Mouse (Mus musculus): ENCODE data around the gene Rnf168. TPM values are rescaled to one million over a fixed set of nuclear protein-coding genes. Genes with fewer than 3 reads are reported as not detected.

Rnf168 gene
- total RNA-seq, 2 experiments from 2014 or later: 18.9 to 26.9 TPM

DNA sequence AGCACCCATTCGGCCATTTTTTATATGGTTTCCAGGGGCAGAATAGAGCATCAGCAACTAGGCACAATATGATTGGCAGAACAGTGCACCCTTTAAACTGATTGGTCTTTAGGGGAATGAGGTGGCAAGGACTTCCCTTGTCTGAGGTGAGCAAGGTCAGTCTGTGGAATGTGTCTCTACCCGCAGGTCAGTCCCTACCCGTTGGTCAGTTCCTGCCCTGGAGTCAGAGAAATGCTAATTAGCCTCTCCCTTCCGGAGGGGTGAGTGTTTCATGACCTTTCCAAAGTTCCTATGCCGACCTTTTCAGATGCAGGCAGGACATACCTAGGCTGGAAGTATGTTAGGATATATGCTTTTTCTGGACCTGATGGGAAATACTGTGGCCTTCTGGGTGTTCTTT lies 35.1 kb downstream of the Rnf168 start:
- DNase-seq (ENCODE audit: low spot score in 2 of 2): no peak

DNA sequence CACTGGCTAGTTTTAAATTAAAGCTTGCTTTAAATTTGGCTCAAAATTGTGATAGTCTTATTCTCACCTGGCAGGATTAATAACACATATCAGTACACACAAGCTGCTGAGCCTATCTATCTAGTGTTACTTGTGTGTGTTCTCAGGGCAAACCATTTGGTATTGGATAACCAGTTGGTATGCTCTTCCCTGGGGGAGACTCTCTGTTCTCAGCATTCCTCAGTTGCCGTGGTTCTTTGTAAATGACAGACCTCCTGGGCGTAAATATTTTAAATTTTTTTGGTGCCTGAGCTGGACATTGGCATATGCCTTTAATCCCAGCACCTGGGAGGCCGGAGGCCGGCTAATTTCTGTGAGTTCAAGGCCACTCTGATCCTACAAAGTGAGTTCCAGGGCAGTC lies 35.6 kb downstream of the Rnf168 start:
- no peak for DNase-seq (ENCODE audit: low spot score in 2 of 2)

DNA sequence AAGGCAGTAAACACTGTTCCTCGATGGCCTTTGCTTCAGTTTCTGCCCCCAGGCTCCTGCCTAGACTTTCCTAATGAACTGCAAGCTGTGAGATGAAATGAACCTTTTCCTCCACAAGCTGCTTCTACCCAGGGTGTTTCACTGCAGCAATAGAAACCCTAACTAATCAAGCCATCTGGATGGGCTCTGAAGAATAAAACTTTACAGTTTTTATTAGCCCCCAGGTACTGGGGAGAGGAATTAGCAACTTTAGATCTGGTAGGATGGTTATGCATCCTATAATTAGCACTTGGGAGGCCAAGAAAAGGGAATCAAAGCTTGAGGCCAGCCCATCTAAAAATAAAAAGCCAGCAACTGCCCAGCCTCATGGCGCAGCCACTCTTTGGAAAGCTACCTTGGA lies 39.3 kb downstream of the Rnf168 start:
- no peak for DNase-seq (ENCODE audit: low spot score in 2 of 2)

DNA sequence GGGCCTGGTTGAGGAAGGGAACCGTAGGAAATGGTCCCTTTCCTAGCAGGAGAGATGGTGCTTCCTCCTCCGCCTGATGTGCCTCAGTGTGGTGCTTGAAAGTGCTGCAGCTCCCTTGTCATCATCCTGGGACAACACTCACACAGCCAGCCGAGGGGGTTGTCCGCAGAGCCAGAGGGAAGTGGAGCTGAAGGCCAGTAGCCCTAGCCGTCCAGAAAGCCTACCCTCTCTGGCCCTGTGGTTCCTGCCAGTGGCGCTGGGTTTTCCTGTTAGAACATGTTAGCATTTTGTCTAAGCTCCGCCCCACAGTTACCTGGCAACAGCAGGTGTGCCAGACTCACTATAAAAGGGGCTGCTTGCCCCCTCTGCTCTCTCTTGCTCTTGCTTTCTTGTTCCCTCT lies 46.7 kb downstream of the Rnf168 start:
- DNase-seq (ENCODE audit: low spot score in 2 of 2): no peak

DNA sequence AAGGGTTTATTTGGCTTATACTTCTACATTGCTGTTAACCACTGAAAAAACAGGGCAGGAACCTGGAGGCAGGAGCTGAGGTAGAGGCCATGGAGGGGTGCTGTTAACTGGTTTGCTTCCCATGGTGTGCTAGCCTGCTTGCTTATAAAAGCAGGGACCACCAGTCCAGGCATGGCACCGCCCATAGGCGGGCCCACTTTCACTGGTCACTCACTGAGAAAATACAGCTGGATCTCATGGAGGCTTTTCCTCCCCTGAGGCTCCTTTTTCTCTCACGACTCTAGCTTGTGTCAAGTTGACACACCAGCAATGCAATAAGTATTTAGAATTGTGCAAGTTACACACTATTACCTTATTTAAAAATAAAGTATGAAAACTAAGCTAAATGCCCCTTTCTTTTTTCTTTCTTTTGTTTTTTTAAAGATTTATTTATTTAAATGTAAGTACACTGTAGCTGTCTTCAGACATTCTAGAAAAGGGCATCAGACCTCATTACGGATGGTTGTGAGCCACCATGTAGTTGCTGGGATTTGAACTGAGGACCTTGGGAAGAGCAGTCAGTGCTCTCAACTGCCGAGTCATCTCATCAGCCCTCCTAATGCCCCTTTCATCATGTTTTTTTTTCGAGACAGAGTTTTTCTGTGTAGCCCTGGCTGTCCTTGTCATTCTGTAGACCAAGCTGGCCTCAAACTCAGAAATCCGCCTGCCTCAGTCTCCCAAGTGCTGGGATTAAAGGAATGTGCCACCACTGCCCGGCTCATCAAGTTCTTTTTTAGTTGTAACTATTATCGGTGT lies 53.8 kb downstream of the Rnf168 start:
- DNase-seq (ENCODE audit: low spot score in 2 of 2): no peak

DNA sequence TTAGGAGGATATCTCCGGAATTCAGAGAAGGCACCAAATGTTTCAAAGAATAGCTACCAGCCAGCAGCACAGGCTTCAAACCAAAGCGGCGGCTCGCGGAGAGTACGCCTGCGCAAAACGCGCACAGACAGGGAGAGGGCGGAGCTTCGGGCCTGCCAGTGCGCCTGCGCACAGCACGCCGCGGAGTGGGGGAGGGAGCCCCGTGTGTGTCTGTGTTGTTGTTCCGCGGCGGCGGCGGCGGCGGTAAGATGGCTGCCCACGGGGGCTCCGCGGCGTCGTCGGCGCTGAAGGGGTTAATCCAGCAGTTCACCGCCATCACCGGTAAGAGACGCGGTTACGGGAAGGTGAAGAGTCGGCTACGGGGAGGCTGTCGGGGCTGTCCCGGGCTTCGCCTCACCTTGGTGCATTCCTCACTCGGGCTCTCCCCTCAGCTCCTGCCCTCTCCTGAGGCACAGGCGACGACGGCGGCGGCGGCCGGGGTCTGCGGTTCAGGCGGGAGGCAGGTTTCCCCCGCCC lies 54.8 kb downstream of the Rnf168 start, which contains the start of gene Ubxn7:
Gene Ubxn7, plus strand, starts transcription at position 218 of the 516 bp plus-strand sequence.
- DNase-seq (ENCODE audit: low spot score in 2 of 2): peak; percentile 98 to 99

DNA sequence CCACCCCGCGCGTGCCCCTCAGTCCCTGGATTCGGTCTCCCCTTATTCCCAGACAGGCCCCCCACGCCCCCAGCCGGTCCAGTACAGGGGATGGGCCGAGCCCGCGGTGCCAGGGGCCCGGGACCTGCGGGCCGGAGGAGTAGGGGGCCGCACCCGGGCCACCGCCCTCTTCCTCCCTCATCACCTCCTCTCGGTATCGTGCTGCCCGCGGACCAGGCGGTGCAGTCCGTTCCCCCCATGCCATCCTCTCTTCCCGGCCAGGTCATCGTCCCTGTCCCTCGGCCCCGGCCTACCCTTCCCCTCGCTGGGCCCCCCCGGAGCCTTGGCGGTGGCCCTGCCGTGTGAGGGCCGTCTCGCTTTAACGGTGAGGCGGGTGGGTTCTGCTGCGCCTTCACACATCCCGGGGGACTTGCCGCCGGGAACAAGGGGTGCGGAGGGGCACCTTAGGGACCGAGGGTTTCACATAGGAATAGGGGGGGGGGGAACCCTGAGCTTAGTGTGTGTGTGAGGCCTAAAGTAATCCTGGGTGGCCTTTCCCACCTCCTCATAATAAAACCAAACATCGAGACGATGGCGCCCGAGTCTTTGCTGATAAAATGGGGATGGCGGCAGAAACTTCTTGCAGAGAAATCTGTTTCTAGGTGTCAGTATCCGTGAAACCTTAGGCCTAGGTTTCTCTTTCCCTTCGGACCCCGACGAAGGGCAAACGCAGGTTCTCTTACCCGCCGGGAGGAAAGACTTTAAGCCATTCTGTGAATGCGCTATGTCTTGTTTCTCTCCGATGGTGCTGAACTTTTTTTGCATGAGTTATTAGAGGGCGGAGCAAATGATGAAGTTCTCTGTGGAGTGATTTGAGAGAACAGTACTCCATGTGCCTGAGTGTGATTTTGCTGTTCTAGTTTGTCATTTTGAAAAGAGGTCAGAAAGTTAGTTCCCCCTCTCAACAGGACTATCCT lies 55.6 kb downstream of the Rnf168 start:
- DNase-seq (ENCODE audit: low spot score in 2 of 2): peak; percentile 55 to 66

DNA sequence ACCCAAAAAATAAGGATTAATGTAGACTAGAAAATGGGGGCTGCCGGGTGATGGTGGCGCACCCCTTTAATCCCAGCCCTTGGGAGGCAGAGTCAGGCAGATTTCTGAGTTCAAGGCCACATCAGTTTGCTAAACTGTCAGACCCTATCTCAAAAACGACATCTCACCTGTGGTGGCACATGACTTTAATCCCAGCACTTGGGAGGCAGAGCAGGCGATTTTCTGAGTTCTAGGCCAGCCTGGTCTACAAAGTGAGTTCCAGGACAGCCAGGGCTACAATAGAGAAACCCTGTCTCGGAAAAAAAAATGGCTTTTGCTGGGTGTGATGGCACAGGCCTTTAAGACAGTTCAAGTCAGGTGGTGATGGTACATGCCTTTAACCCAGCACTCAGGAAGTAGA lies 57.9 kb downstream of the Rnf168 start:
- no peak for DNase-seq (ENCODE audit: low spot score in 2 of 2)

DNA sequence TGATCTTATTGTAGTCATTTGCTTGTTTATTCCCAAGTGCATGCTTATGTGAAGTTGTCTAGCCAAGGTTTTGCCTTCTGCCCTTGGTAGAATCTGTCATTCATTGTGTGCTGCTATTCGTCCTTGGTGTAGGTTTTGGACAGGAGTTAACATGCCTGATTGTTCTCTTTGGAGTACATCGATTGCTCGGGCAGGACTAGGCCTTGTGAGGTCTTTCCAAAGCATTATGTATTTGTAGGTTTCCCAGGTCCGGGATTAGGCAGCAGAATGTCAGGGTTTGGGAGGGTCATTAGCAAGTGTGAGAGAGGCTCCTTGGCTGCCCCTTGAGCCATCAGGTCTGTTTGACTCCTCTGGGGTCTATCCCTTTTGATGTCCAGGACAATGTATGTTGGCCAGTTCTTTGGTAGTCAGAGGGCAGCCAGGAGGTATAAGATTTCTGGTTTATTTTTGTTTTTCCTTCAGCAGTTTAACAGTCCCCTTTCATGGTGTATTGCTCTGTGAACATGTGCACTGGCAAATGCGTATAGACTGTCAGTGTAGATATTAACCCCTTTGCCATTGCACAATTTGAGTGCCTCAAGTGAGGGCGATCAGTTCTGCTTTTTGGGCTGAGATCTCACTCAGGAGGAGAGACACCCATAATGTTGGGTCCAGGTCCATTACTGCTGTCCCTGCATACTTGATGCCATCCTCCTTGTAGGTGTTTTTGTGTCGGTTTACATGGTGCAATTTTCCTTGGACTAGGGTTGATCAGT lies 58.9 kb downstream of the Rnf168 start:
- no peak for DNase-seq (ENCODE audit: low spot score in 2 of 2)

DNA sequence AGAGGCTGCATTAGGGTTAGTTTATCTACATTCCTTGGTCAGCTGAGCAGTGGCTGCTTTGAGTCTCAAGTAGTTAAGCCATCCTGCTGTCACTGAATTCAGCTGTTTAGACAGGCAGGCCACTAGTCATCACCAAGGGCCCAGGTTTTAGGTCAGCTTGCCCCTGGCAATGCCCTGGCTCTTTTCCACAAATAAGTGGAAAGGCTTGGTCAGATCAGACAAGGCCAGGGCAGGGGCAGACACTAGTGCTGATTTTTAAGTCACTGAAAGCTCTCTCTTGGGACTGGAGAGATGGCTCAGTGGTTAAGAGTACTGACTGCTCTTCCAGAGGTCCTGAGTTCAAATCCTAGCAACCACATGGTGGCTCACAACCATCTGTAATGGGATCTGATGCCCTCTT lies 59.7 kb downstream of the Rnf168 start:
- peak in 1 of 2 experiments; percentile 36 for DNase-seq (ENCODE audit: low spot score in 2 of 2)

DNA sequence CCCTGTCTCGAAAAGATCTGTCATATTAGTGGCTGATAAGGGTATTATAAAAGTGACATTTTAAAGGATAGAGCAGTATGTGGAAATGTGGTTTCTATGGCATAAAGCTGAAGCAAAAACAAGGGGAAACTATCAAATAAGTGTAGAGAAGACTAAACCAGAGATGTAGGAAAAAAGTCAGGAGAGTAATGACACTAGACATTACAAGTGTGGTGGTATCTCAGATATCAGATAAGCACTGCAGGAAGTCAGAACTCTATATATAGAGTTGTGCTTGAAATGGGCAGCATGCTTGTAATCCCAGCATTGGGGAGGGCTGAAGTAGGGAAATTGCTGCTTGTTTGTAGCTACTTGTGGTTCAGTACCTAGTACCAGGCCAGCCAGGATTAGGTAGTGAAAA lies 63.2 kb downstream of the Rnf168 start:
- no peak for DNase-seq (ENCODE audit: low spot score in 2 of 2)

DNA sequence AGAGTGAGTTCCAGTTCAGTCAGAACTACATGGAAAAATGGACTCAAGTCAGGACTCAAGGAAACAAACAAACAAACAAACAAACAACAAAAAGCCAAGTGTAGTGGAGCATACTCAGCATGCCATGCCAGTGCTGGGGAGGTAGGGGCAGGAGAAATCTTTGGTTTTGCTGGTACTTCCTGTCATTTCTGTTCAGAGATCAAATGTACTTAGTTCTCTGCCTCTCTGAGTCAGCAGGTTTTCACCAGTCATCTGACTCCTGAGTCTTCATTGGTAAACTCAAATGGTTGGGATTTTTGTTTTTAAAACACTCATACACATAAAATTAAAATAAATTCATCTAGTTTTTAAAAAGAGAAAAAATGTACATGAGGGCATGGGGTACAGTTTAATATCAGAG lies 68.3 kb downstream of the Rnf168 start:
- DNase-seq (ENCODE audit: low spot score in 2 of 2): no peak

DNA sequence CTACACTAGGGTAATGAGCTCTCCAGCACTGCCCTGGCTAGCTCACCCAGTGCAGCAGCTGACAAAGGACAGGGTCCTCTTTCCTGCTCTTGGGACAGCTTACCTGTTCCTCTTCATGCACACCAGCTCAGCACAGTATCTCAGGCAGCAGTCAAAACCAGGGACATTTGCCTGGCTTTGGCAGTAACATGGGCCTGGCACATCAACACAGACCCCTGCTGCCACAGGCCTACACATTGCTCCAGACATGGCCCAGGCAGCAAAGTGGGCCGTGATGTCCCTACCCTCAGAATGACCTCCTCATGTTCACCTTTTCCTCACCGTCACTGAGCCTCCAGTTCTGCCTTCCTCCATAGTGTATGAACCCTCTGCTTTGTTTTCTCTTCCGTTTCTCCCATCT lies 73.5 kb downstream of the Rnf168 start:
- DNase-seq (ENCODE audit: low spot score in 2 of 2): no peak

Small RNAs within 50 kb of the gene (microRNA-seq; reads per million reads assigned to microRNA genes)
- gene Mir1946a (ENCODE audit: borderline number of aligned reads in 2 of 2): 0 reads per million in 2 experiments

Other genes with a start within 250 kb of the Rnf168 start
- 10 to 100 TPM; 59.2 to 65.6 TPM for gene Pak2, start 198.1 kb upstream of the Rnf168 start, total RNA-seq (2021)
- 10 to 100 TPM; 29.2 to 30.3 TPM for gene Pigx, start 177.7 kb upstream of the Rnf168 start, total RNA-seq (2021)
- gene Cep19, start 177.7 kb upstream of the Rnf168 start, total RNA-seq (2021): 1 to 10 TPM; 8.4 to 9.2 TPM
- gene Nrros, start 111.9 kb upstream of the Rnf168 start, total RNA-seq (2021): 1 to 10 TPM; 4.6 to 7.4 TPM
- gene Bex6, start 97.6 kb upstream of the Rnf168 start, total RNA-seq (2021): not detected
- 10 to 100 TPM; 13.6 to 16.2 TPM for gene Fbxo45, start 30.3 kb upstream of the Rnf168 start, total RNA-seq (2021)
- 10 to 100 TPM; 12.5 to 14.1 TPM for gene Wdr53, start 30.2 kb upstream of the Rnf168 start, total RNA-seq (2021)
- gene Smco1, start 6.0 kb upstream of the Rnf168 start, total RNA-seq (2021): under 1 TPM in 1 of 2 experiments, not detected in 1; 0.22 TPM
- 10 to 100 TPM; 38.0 to 54.8 TPM for gene Ubxn7, start 54.8 kb downstream of the Rnf168 start, total RNA-seq (2021)
- gene Tm4sf19, start 123.0 kb downstream of the Rnf168 start, total RNA-seq (2021): 1 to 10 TPM in 1 of 2 experiments, under 1 TPM in 1; 0.33 to 1.3 TPM
- gene Tctex1d2, start 142.2 kb downstream of the Rnf168 start, total RNA-seq (2021): 1 to 10 TPM; 5.0 to 5.6 TPM
- 10 to 100 TPM; 74.2 to 88.0 TPM for gene Pcyt1a, start 153.5 kb downstream of the Rnf168 start, total RNA-seq (2021)
- not detected for gene Slc51a, start 210.4 kb downstream of the Rnf168 start, total RNA-seq (2021)
- gene Zdhhc19, start 218.8 kb downstream of the Rnf168 start, total RNA-seq (2021): not detected

Data from adrenal gland, adult 18-20 months (tissue).